Mouse (Mus musculus): ENCODE results near the gene Zbtb16.
A peak's percentile ranks its signal among the peaks of the same experiment; 100 is the strongest.

The Zbtb16 gene

DNA sequence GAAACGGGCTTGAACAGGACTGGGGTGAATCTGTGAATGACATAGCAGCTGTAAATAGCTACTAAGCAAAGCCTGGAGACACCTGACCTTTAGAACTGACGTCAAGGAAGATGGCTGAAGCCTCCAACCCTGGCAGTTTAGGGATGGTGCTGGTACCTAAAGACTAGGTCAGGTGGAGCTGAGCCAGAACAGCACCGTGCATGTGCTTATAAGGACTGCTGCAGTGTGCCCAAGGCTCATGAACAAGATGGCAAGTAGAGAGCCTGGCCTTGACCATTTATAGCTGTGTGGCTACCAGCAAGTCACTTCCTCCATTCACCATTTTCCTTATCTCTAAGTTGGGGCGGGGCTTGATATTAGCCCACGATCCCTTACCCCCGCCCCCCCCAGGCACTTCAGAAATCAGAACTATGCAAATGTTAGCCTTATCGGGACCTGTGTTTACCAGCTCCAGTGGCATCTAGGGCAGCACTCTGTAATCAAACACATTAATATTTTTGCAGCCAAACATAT, 9.6 kb downstream of the Zbtb16 start:
- DNase-seq (ENCODE audit: low spot score in 2 of 2), result no peak

DNA sequence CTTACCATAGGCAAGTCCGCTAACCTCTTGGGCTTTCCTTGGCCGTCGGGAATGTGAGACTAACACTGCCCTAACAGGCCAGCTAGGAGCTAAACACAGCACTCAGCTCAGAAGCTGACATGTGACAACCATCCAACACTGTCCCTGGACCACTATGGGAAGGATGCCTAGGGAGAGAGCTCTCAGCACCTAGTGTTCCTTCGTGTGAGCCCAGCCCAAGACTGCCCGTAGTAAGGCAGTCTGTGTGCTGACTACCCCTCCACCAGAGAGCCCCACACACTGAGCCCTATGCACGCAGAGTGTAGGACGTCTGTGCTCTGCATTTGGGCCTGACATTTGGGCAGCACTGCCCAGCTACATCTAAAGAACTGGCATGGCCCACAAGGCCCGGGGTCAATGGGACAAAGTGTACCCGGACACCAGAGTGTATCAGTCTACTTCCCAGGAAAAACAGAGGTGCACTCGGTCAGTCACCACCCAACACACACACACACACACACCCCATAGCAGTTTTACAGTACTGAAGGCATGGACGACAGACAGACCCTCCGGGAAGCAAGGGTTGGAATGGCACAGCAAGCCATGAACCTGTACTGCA, 11.4 kb downstream of the Zbtb16 start:
- no peak for DNase-seq (ENCODE audit: low spot score in 2 of 2)

DNA sequence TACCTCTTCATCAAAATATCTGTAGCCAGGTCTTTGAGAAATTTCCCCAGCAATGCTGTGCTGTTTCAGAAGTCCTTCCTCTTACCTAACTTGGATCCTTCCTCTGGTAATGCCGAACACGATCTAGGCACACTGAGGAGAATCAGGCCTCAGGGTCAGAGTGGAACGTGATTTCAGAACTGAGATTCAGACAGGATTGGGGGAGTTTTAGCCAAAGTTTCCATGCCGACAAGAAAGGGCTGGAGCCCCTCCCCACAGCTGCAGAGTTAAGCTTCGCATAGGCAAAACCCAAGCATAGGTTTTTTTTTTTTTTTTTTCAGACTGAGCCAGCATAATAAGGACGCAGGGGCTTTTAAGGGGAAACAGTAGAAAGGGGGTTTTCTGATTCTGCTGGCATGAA, 12.2 kb downstream of the Zbtb16 start:
- DNase-seq (ENCODE audit: low spot score in 2 of 2), result no peak

DNA sequence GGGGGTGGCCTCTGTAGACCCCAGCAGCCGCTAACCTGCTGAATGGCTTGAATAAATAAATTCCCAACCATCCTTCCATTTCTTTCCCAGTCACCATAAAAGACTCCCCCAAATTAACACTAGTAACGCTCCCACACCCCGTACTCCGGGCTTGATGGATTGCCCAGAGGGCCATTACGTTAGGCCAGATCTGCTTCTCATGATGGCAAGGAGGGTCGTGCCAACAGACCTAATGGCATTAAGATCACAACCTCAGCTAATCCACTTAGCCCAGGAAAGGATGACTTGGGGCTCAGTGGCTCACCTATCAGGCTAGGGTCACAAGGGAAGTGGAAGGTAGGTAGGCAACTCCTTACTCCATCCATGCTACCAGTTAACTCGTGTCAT, 12.7 kb downstream of the Zbtb16 start:
- no peak for DNase-seq (ENCODE audit: low spot score in 2 of 2)

DNA sequence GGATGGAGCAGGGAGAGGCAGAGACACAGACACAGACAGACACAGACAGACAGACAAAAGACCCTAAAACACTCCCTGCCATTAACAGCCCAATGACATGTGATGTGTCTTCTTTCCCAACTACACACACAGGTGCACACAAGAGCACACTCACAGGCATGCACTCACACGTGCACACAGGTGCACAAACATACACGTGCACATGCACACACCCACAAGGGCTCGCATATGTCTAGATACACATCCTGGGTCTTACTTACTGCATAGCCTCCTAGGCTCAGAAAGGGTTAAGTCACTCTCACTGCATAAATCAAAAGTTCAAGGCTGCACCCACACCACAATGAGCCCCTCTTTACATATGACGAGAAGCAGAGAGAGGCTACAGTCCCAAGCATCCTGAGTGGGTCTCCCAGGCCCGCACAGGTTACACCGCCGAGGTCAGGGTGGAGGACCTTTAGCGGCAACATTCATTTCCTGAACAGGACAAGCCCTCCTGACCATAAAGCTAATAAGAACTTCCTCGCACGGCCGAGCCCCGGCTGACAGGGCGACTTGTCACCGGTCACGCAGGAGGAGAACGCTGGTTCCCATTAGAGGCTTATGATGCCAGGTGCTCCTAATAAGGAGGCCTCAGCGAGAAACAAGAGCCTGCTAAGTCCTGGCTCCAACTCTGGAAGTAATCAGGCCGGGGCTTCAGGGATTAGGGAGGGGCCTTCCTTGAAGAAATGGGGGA, 13.3 kb downstream of the Zbtb16 start:
- no peak for DNase-seq (ENCODE audit: low spot score in 2 of 2)

DNA sequence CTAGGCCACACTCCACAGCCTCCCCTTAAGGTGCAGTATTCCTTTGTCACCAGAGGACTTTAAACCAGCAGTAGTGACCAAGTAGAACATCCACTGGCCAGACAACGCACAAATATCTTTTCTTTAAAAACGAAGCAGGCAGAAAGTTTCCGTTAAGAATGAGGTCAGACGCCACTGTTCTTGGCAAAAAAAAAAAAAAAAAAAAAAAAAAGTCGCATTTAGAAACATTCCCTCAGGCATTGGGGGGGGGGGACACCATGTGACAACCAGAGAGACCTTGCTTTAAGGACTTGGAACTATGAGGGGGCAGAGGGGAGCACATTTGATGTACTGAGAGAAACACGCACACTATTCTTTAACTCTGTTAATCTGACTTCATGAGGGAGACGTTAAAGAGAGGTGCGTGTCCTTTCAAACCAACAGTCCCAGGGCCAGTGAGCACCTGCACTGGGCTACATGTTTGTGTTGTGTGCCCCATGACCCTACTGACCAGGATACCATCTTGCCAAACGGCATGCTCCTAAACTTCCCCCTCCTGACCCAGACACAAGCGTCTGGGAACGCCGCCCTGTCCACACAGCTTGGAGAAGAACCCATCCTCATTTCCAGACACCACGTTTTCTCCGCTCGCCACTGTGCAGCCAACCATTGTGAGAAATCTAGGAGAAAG, 14.0 kb downstream of the Zbtb16 start:
- DNase-seq (ENCODE audit: low spot score in 2 of 2), result no peak

DNA sequence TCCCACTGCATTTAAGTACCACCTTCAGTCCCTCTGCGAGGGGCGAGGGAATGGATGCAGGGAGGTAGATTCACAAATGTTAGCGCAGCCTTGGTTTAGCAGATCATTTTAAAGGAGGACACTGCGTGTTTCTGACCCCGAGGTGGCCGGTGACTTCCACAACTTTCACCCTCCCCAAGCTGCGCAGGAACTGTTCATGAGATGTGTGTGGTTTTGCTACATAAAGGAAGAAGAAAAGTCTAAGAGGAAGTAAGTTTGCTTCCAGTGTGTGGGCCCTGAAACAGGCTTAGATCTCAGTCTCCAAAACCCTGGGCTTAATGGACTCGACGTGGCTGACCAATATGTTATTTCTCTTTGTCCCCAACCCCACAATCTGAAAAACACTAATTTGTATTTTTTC, 14.6 kb downstream of the Zbtb16 start:
- DNase-seq (ENCODE audit: low spot score in 2 of 2), result no peak

DNA sequence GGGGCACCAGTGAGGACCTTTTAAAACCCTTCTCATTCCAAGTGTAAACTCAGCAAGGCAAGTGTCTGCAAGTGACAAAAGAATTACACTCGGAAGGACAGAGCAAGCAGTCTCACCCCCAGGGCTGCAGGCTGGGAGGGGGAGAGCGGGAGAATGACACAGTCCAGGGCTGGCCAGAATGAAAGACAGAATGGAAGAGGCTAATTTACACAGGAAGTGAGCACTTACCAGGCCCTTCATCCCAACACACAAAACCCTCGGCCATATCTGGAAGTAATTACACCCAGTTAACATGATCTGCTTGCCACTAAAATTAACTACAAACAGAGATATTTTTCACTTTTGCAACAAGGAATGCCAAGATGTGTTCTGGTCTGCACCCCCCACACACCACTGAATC, 15.2 kb downstream of the Zbtb16 start:
- no peak for DNase-seq (ENCODE audit: low spot score in 2 of 2)

DNA sequence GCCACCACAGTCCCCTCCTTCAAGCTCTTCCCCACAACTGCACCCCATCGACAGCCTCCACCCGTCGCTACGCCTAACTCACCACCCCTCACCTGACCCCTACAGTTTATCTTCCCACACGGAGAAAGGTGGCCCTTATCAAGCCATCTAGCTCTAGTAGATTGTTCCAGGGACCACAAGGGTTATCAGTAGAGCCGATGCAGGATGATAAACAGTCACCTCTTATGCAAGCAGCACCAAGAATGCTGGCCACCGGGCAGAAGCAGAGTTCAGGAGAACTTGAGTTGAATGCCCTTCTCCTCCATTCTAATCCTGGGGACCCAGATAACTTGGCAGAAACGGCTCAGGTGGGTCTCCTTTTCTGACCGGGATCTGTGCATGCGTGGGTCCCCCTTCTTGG, 16.3 kb downstream of the Zbtb16 start:
- no peak for DNase-seq (ENCODE audit: low spot score in 2 of 2)

DNA sequence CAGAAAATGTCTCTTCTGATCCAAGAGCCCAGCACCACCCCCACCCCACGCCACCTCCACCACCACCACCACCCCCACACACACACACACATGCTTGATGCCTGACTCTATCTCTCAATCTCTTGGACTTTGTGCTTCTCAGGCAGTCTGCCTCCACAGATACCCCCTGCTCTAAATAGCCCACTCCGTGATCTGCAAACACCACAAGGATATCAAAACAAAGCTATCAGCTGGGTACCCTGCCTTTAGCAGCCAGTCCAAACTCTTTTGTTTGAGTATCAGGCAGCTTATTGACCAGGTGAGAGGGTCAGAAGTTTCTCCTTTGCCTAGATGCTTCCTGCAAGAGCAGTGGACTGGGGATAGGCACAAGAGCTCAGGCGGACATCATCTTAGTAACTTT, 16.9 kb downstream of the Zbtb16 start:
- DNase-seq (ENCODE audit: low spot score in 2 of 2), result no peak

DNA sequence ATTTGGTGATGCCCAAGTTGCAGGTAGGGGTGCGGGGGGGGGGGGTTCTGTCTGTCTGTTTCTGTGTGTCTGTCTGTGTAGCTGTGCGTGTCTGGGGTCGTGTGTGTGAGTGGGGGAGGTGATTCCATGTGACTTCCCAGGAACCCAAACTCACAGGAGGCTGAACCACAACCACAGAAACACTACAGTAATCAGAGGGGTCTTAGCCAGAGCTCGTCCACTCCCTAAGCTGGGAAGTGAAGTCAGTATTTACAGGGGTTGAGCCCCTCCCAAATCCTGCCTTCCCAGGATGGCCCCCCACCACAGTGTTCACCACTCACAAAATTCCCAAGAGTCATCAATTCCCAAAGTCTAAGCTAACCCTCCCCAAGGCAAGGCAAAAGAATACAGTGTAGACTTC, 18.1 kb downstream of the Zbtb16 start:
- no peak for DNase-seq (ENCODE audit: low spot score in 2 of 2)

DNA sequence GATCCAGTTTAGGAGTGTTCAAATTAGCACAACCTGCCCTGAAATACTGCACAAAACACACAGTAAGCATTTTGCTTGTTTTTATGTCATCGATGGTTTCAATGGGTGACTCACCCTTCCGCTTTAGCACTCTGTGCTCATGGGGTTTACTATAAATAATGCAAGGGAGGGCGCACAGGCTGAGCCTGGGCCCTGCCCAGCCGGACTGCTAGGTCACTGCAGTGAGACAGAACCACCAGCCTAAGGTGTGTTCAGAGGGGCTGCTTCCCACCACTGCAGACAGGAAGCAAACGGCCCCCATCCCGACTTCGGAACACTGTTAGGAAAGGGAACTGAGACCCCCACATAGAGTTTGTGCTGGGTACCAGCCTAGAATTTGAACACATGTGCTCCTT, 18.6 kb downstream of the Zbtb16 start:
- peak; percentile 73 to 79 for DNase-seq (ENCODE audit: low spot score in 2 of 2)

DNA sequence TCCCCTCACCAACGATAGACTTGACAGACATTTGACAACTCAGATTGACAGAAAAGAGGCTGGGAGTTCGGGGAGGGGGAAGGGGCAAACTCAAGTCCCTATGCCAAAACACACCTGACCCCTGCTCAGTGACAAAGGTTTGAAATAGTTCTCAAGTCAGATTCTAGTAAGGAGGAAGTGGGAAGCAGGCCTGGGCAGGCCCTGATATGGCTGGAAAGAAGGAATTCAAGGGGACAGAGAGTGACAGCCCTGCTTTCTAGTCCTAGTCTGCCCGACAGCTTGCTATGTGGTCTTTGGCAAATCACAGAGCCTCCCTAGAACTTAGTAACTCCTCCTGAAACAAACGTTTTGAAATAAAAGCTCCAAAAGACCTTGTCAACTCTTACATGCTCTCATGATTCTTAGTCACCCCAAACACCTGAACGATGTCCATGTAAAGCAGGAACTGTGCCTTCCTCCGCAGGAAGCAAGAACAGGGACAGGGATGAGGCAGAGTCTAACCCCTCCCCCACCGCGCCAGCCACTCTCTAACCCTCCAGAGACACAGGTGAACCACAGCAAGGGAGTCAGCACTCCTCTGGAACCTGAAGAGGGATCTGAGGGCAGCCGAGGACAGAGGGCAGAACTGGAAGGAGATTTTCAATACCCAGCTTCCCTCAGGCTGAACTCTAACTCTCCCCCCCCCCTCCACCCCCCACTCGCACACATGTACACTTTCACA, 19.2 kb downstream of the Zbtb16 start:
- no peak for DNase-seq (ENCODE audit: low spot score in 2 of 2)

DNA sequence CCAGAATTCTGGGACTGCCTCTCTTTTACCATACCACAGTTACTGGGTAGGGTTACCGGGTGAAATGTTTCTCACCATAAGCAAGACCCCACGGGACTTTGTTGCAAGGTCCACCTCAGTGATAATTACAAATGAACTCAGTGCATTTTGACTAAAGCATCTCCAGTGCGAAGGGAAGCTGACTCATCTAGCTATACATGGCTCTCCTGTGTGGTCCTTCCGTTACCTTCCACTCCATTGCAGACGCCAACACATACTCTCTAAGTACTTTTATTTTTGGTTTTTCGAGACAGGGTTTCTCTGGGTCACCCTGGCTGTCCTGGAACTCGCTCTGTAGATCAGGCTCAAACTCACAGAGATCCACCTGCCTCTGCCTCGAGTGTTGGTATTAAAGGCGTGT, 19.9 kb downstream of the Zbtb16 start:
- DNase-seq (ENCODE audit: low spot score in 2 of 2), result no peak

DNA sequence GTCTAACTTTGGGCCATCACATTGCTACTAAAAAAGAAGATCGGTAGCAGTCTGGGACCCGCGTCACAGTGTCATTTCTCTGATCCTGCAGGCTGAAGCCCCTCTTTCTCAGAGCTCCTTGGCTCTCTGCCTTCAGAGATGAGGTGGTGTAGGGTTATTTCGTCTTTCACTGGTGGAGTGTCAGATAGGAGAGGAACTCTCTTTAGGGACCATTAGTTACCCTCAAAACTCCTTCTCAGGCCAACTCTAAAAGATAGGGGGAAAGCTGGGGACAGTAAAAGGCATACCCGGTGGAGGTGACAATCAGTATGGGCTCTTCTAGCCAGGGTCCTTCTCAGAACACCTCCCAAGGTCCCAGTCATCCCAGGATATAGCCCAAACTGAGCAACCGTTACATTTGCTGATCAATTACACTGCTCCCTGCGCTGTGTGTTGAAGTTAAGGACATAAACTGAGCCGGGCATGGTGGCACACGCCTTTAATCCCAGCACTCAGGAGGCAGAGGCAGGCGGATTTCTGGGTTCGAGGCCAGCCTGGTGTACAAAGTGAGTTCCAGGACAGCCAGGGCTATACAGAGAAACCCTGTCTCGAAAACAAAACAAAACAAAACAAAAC, 21.0 kb downstream of the Zbtb16 start:
- no peak for DNase-seq (ENCODE audit: low spot score in 2 of 2)

DNA sequence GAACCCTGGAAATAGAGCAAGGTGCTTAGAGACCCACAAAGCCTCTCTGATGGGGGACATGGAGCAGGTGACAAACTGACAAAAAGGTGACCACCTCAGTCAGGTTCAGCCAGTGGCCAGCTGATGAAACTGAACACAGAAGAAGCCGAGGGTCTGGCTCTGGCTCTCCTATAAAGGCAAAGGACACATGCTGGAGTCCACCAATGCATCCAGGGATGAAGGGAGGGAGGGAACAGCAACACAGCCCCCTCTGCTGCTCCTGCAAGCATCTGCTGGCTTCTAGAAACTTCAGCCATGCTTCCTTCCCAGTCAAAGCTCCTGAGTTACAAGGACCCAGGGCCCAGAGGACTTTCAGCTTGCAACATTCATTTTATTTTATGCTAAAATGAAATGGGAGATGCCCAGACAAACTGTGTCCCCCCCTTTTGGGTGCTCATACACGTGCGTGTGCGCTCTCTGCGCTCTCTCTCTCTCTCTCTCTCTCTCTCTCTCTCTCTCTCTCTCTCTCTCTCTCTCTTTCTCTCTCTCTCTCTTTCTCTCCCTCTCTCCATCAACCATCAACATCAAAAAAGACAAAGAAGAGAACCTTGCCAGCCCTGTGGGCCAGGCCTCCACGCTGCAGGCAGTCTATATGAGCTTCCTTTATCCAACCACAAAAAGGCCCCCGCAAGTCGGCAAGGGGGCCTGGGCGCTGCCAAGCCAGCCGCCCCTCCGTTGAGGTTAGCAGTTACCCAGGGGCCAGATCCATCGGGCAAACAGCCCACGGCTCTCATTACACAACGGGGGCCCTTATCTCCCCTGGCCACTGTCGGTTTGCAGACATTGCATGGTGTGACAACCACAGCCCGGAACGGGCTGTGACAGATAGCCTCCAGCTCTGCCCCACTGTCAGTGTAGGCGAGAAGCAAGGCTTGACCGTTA, 21.8 kb downstream of the Zbtb16 start:
- peak; percentile 61 to 66 for DNase-seq (ENCODE audit: low spot score in 2 of 2)

DNA sequence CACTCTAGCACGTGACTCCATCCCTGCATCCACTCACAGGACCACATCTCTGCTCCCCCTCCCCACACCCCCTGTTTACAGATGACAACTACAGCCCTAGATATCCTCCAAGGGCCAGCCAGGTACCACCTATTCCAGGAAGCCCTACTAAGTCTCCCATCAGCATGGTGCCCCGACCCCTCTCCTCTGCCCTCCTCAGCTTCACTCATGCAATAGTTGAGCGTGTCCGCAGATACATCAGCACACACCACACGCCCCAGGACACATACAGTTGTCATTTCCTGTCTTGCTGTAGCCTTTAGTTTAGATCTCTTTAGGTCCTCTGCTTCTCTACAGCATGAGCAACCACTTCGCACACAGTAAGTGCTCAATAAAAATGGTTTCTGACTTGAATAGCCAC, 23.7 kb downstream of the Zbtb16 start:
- DNase-seq (ENCODE audit: low spot score in 2 of 2), result no peak

DNA sequence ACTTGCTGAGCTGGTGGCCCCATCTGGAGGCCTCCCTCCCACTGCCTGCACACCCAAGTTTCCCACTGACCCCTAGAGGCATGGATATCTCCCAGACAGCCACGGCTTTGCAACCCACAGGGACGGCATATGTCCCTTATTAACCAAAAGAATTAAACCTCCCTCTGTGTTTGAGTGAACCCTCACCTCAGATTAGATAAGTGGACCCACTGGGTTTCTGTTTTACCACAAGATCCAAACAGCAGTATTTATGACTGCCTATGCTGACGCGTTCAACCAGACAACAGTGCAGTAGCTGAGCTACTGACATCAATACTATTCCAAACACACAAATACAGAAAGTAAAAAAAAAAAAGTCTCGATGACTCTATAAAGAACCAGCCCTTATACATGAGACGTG, 29.4 kb downstream of the Zbtb16 start:
- DNase-seq (ENCODE audit: low spot score in 2 of 2), result no peak

DNA sequence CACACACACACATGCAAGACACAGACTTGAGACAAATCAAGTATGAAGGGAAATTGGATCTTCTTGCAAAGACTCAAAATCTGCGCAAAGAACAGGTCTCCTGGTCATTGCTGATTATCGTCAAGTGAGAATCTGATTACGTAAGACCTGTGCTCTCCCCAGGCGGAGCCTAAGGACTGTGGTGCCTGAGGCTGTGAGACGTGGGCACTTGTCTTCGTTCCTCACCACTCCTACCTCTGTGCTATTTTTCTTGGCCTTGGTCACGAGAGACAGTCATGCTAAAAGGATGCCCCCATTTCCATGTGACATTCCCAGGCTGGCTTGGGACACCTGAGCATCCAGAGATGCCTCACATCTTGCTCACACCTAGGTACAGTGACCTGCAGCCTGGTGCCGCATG, 30.2 kb downstream of the Zbtb16 start:
- no peak for DNase-seq (ENCODE audit: low spot score in 2 of 2)

DNA sequence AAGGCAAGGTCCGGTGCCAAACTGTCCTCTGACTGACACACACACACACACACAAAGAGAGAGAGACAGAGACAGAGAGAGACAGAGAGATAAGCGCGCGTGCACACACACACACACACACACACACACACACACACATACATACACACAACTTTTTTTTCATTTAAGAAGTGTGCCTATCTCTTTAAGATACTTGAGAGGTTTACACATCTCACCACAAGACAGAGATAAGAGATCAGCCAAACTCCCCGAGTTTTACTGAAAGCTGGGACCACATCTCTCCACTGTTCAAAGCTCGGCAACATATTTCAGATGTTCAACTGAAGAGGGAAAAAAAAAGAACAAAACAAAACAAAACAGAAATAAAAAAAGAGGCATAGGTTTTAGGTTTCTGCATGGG, 31.5 kb downstream of the Zbtb16 start:
- DNase-seq (ENCODE audit: low spot score in 2 of 2), result no peak

Measured in heart, adult 9 months (tissue).